Mouse (Mus musculus) left cerebral cortex, adult 18-20 months (tissue): ENCODE results near the gene Cxadr. TPM values are rescaled to one million over a fixed set of nuclear protein-coding genes. Genes with fewer than 3 reads are reported as not detected.

ENCODE experiments used
- DNase-seq, 2 experiments: peaks; one replicate each; pipeline ENCODE4 v3.0.0; 2021 to 2022; ENCODE audit warnings: low spot score in 2 of 2, mixed read lengths in 1 of 2
- total RNA-seq, 2 experiments: library from RNA; stranded (reverse); gene quantifications; 2 replicates each; pipeline ENCODE4 v1.2.3; 2021

The Cxadr gene
- total RNA-seq, 2 experiments from 2014 or later = 22.0 to 26.8 TPM

DNA sequence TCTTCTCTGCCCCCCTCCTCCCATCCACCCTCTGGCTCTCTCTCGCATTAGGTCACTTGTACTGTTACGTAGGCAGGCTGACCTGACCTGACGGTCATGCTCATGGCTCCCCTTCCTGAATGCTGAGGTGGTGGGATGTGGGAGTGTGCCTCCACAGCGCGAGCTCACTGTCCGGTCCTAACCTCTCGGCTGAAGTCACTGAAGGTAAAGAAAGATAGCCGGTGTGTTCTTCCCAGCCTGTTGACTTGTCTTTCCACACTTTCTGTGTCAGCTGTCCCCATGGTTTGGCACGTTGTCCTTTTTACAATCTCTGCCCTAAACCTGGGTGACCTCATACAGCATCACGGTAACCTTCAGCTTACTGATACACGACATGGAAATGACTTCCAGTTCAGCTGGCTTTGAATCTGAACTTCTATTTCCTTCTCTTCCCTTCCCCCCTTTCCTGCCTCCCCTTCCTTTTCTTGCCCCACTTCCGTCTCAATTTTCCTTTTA, 4.4 kb downstream of the Cxadr start:
- DNase-seq = no peak

DNA sequence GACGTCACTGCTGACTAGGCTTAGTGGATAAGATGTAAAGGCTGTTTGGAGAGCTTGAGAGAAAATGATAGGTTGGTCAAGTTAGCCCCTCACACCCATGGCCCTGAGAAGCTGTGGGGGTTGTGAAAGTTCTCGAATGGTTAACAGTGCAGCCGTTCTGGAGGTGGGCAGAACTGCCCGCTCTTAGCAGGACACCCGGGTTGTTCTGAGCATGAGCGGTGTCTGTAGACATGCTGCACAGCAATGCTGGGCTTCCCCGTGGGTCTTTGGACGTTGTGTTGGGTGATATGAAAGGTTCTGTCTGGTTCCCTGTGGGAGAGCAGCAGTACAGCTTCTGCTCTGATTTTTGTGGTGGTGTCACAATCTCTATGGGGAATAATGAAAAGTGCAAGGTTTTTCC, 5.3 kb downstream of the Cxadr start:
- DNase-seq = no peak

DNA sequence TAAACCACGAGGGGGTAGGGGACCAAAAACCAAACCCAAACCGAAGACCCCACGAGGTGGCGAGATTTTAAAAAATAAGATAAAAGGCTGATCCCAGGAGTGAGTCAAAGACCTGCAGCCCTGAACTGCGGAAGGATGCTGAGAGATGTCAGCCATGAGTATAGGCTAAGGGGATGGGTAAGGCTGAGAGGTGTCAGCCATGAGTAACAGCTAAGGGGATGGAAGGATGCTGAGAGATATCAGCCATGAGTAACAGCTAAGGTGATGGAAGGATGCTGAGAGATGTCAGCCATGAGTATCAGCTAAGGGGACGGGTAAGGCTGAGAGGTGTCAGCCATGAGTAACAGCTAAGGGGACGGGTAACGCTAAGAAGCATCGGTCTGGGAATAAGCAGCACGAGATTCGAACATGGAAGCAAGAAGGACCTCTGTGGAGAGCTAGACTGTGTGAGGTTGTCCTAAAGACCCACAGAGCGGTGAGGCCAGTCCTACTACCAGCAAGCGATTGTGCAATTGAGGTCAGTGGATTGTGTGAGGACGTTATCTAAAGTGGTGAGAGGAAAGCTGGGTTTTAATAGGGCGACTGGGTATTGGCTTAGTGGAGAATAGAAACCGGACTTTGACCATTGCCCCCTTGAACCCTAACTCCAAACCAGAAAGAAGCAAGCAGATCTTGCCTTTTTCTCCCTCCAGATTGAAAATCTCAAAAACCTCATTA, 6.3 kb downstream of the Cxadr start:
- DNase-seq = no peak

DNA sequence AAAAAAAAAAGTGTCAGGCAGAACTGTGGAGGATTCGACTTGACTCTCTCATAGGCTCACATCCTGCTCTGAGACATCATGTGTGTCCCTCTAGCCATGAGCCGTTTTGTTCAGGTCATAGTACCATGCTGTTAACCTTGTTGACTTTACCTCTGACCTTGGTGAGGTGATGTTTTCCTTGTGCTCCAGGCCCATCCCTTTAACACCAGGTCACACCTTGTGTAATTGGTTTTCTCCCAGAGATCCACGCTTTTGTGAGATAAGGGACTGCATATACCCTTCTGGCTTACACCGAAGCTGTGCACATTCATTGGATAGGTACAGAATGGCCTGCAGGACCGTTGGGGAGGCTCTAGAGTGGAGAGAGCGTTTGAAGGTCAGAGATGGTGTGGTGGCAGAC, 8.0 kb downstream of the Cxadr start:
- no peak for DNase-seq

DNA sequence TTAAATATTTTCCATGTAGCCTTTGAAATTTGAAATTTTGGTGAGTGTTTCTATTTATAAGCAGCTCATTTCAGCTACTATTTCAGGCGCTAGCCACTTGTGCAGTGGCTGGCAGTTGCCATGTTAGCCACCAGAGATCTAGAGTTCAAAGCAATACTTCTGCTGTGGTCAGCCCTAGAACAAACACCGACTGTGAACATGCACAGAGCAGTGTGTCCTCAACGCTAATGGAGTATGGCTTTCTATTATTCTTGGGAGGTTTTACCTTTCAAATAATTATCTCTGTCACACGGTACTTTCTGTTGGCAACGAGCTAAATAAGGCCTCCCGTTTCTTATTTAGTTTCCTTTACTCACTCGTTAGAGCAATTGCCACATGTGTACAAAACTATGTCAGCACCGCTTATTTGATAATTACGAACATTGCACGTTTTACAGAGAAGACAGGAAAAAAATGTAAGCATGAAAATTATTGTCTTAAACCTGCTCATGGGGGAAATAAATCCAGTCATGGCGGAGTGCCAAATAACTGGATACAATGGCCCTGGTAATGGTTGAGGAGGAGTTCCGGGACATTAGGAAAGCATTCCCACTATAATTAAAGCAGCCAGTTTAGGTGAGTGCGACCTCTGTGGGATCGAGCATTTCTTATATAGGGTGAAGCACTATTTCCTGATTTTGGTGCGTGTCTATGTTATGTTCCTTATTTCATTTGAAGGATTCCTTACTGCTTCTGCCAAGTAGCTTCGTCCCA, 12.0 kb downstream of the Cxadr start:
- DNase-seq = no peak

DNA sequence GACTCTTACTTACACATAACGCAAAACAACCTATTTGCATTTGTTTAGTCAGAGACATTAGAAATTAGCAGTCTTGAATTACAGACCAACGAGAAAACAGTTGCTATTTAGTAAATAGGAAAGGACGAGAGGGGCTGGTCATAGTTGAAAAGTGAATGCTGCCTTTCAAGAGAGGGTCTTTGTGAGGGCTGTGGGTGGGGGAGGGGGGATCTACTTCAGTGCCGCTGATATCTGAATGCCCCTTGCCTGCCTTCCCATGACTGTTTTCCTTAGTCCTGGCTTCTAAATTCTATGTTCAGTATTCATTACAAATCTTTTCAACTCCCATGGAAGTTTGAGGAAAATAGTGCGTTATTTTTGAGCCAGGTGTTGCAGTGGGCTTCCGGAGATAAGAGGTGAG, 12.7 kb downstream of the Cxadr start:
- DNase-seq = no peak

DNA sequence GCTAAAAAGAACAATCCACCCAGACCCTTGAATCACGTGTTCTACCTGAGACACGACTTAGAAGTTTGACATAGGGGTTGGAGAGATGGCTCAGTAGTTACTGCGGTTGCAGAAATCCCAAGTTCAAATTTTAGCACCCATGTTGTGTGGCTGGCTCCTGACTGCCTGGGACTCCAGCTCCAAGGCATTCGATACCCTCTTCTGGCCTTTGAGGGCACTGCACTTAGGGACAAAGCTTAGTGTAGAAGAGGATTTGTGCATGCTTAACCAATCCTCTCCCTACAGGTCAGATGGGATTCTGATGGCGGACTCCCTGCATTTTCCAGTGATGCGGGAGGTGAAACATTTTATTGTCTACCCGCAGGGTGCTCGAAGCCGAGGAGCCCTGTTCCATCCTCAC, 15.6 kb downstream of the Cxadr start:
- peak; percentile 41 to 59 for DNase-seq

DNA sequence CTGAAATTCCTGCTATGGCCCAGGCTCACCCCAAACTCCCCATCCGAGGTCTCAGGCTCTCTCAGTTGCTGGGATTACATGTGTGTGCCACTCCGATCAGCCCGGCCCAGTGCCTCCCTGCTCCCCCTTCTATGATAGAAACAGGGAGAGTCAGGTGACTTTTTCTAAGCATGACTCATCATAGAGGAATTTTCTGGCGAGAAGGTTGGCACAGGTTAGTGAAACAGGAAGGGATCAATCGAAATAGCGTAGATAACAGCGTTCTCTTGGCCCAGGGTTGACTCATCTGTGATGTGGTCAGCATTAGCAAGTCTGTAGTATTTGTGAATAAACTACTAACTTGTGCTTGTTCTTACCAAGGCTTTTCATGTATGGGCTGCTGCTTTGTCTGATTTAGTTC, 16.7 kb downstream of the Cxadr start:
- DNase-seq = no peak

DNA sequence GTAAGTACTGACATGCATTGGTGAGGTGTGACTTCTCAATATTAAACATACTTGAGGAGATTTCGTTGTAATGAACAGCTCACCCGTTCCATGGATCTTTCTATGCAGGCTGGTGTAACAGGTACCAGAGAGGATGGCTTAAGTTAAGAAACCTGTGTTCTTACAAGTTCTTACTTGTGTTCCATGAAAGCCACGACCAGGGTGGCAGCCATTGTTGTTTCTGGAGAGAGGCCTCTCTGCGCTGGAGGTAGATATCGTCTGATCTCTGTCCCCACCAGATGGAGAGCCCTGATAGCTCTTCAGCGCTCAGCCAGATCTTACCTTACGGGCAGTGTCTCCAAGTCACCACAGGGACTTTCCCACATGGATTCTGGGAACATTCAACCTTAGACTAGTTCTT, 18.4 kb downstream of the Cxadr start:
- no peak for DNase-seq

DNA sequence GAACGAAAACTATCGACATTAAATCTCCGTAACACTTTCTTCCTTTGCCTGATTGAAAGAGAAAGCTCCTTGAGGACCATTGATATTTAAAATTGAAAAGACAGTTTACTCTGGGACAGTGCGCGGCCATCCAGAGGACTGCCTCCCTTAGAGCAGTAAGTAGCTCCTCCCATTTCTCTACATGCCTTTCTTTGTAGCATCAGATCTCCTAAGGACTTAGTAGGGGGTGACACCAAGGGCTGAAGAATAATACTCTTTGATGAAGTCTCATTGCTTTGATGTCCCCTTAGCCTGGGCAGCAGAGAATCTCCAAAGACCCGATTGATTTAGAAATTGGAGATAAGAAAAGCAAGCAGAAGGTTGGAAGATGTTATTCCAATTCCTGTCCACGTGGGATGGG, 20.3 kb downstream of the Cxadr start:
- no peak for DNase-seq

DNA sequence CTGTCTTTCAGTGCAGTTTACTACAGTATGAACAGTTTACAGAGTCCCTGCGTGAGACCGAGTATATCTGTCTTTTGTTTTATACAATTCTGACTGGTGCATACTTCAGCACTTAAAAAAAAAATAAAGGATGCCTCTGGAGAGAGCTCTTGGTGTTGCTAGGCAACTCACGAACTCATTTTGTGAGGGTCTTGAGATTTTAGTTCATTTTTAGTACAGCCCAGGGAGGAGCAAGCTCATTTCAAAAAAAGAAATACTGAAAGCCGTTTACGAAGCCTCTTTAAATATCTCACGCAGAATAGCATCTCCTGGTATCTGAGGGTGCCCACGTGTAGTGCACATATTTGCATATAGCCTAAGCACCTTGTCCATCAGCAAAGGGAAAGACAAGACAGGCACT, 20.9 kb downstream of the Cxadr start:
- no peak for DNase-seq

DNA sequence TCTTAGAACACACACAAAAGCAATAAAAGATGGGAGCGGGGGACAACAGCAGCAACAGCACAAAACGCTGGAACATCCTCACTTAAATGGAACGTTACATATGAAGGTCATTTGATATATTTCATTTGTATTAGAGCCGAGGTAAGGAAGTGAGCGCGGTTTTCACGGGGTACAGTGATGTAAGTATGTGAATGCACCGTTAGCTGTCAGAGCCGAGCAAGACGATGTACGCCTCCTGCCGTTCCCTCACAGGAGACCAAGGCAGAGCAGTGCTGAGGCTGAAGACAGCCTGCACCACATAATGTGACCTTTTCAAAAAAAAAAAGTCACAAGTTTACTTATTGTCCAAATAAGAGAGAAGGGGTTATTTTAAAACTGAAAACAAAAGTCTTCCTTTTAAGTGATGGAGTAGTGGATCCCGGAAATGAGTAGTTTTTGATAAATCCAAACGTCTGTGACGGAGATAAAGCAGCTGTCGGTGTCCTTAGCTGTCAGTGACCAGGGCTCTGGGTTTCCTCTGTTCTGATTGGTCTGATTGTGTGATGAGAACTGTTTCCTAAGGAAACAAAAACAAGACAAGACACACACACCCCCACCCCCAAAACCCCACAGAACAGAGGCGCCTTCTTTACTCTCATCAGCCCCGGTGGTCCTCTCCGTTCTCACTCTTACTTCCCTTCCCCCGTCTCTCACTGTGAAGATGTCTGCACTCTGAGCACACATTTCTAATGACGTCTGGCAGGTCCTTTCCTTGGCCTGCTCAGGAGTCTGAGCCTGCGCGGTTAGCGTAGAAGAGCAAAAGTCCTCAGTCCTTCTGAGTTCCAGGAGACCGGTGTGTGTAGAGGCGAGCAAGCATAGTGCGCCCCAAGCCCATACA, 24.9 kb downstream of the Cxadr start:
- no peak for DNase-seq

DNA sequence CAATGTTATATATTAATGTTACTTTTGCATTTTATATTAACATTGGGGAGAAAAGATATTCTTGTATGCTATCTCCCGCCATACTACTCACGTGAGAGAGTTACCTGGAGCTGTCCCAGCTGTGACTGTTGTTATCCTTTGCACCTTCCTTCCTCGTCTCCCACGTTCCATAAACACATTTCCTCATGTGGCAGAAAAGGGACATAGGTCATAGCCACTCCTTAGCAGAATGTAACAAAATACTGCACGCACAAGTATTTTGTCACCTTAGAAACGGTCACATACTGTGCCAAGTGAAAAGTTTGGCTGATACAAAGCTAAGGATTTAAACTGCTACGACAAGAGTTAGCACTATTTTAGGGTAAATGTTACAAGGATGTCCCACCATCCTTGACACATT, 26.3 kb downstream of the Cxadr start:
- DNase-seq = no peak

DNA sequence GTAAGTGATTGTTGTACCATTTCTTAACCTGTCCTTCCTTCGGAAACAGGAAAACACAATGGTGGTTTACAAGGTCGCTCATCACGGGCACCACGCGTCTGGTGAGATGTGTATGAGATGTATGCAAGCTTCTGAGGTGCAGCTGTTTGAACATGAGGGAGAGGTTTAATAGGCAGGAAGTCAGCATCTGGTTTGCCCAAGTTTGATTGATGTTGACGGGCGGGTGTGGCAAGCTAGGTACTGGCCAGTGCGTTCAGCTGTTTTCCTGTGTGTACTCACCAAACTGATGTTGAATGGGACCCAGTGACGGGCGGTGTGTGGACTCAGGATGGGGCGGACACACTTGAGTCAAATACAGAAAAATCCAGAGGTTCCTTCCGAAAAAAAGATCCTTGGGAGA, 26.7 kb downstream of the Cxadr start:
- no peak for DNase-seq

DNA sequence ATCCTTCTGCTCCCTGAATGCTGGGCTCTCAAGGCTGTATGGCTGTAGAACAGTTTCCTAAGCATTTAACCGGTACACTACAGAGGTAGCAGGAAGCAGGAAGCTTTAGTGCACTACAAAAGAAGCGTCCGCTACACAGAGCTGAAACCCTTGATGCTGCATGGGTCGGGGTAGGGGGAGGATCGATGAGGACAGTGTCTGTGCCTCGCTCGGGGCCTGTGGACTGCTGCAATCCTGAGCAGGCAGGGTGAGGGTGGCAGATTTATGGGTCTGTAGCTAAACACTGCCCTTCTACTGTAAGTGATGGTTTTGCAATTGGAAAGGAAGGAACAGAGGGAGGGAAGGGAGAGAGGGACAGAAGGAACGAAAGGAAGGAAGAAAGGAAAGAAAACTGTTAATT, 35.9 kb downstream of the Cxadr start:
- DNase-seq = no peak

DNA sequence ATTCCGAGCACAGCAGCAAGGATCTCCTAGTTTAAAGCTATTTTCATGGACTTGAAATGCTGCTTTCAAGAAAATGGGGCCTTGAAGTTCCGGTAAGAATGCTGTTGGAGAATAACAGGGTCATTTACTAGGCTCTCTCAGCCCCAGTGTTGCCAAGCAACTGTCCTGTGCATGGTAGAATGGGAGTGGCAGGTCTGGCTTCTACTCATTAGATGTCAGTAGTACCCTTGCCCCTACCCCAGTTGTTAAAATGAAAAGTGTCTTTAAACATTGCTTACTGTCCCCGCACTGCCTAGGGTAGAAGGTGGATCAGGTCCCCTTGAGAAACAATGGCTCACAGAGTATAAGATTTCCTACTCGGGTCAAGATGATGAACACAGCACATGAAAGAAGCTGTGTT, 40.1 kb downstream of the Cxadr start:
- no peak for DNase-seq

DNA sequence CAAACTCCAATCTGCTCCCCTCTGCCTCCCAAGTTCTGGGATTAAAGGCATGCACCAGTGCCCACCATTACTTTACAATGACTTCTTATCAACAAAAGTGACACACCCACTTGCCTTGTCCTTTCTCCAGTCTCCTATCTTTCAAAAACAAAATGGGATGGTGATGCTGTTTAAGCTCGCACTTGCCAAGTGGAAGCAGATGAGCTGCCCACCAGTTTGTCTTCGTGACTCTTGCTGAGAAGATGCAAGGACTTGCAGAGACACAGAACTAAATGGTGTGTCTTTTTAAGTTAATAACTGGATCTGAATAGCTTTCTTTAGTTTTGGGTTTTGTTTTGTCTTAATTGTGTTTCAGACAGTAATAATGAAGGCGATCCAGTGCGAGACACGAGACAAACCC, 41.5 kb downstream of the Cxadr start:
- no peak for DNase-seq

DNA sequence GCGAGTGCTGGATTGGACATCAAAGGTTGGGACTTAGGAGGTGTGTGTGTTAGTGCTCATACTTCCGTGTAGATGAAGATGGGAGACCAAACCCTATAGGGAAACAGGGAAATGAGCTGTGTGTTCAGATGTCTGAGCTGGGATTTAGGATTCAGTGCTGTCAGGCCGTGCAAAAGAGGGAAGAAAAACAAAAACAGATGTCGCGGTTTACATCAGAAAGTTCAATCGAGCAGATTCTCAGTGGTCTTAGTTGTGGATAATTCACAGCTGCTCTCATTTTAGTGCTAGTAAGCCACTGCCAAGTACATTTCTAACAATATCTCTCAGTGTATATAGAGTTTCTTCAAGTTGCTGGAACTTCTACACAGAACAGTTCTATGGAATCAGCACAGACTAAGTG, 42.5 kb downstream of the Cxadr start:
- DNase-seq = no peak

DNA sequence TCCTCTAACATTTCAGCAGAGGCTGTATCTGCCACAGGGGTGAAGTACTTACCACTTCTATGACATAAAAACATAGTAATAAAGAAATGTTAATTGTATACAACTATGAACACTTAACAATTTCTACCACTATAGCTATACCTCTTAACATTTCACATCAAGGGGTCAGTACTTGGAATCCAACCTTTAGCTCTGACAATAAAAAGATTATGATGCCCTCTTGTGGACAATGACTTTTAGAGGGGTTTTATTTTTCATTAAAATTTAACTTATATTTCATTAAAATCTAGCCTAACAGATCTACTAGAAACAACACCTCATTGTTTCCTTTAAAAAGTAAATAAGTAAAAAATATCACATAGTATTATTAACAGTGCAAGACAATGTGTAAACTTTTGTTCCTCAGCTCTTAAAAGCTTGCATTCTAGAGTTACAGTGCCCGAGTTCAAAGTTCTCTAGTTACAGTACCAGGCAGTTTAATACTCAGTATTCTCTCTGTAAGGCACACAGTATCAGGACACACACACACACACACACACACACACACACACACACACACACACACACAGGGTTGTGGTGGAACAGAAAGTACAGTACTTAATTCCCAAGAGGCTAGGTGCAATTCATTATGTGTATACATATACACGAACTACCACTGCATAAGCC, 45.5 kb downstream of the Cxadr start:
- DNase-seq = no peak

DNA sequence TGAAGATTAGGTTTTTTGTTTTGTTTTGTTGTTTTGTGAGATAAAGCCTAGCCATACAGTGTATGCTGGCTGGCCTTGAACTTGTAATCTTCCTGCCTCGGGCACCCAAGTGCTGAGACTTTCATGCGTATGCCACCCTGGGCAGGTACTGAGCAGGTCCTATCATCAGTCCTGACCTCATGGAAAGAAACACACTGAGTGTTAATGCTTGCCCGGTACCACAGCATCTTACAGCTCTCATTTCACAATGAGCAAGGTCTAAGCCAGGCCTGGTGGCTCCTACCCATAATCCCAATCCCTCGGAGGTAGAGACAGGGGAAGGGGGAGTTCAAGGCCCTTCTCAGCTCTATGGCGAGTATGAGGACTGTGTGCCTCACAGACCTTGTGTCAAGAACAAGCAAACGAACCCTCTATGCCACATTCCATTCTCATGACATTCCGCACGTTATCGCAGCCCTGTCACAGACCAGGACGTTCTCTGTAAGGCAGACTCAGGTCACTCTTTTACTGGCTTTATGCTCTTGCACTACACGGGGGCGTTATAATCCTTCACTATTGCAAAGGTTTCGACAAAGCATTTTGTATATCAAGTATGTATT, 46.1 kb downstream of the Cxadr start:
- no peak for DNase-seq

DNA sequence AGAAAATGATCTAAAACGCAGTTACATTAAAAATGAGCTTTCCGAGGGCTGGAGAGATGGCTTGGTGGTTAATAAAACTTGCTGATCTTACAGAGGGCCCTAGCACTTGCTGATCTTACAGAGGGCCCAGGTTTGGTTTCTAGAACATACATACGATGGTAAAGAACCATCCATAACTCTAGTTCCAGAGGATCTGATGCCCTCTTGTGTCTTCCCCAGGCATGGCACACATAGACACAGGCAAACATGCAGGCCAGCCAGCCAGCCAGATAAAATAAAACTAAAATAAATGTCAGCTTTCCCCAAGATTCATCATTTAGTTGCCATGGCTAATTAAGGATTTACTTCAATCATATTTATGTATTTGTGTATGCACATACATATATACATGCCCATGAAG, 56.5 kb downstream of the Cxadr start:
- DNase-seq = no peak
